Mouse (Mus musculus) limb, embryonic 15.5 days (tissue): Measurements from ENCODE around the gene Med24. TPM values are rescaled to one million over a fixed set of nuclear protein-coding genes. Genes with fewer than 3 reads are reported as not detected.

Experiments
- ATAC-seq: fragments of 200-750 bp; cut with Nextera tagmentation; 2 replicates; pipeline ENCODE4 v1.8.0; 2017; ENCODE audit warnings: low read depth, moderate TSS enrichment; ENCODE audit not compliant: insufficient number of reproducible peaks, low FRiP score, low TSS enrichment
- H3K27ac ChIP-seq: fragments of 300-500 bp; sonication (generic); 2 replicates; pipeline ENCODE4 v1.5.1; 2015; ENCODE audit warnings: moderate library complexity, mild to moderate bottlenecking, inconsistent platforms
- H3K27me3 ChIP-seq: fragments of 300-500 bp; sonication (generic); 2 replicates; pipeline ENCODE4 v1.6.1; 2015; ENCODE audit warnings: inconsistent platforms
- H3K36me3 ChIP-seq: fragments of 300-500 bp; sonication (generic); 2 replicates; pipeline ENCODE4 v1.6.1; 2015; ENCODE audit warnings: inconsistent platforms
- H3K4me1 ChIP-seq: fragments of 300-500 bp; sonication (generic); 2 replicates; pipeline ENCODE4 v1.6.1; 2015; ENCODE audit warnings: inconsistent platforms
- H3K4me2 ChIP-seq: fragments of 300-500 bp; sonication (generic); 2 replicates; pipeline ENCODE4 v1.6.1; 2015; ENCODE audit warnings: mild to moderate bottlenecking, inconsistent platforms
- H3K4me3 ChIP-seq: fragments of 300-500 bp; sonication (generic); 2 replicates; pipeline ENCODE4 v1.5.1; 2015; ENCODE audit warnings: mild to moderate bottlenecking, inconsistent platforms
- H3K9ac ChIP-seq: fragments of 300-500 bp; sonication (generic); 2 replicates; pipeline ENCODE4 v1.6.1; 2015; ENCODE audit warnings: inconsistent platforms
- H3K9me3 ChIP-seq: fragments of 300-500 bp; sonication (generic); 2 replicates; pipeline ENCODE4 v1.6.1; 2016; ENCODE audit warnings: inconsistent platforms
- WGBS: fragments of 180-500 bp; shearing (Covaris S2); methylation state at CpG from one replicate; pipeline ENCODE4 v1.1.7; 2015; 5-methylcytosine and 5-hydroxymethylcytosine counted together
- polyA plus RNA-seq: library from polyadenylated mRNA; unstranded; fragments of >200 nt; fragmentation: Nextera tagmentation; extraction: Ambion mirVana; gene quantifications from 2 replicates; pipeline ENCODE4 v1.2.1, GENCODE M21; 2015

Gene Med24
- polyA plus RNA-seq, 1 experiment from 2014 or later: 47.6 TPM

DNA sequence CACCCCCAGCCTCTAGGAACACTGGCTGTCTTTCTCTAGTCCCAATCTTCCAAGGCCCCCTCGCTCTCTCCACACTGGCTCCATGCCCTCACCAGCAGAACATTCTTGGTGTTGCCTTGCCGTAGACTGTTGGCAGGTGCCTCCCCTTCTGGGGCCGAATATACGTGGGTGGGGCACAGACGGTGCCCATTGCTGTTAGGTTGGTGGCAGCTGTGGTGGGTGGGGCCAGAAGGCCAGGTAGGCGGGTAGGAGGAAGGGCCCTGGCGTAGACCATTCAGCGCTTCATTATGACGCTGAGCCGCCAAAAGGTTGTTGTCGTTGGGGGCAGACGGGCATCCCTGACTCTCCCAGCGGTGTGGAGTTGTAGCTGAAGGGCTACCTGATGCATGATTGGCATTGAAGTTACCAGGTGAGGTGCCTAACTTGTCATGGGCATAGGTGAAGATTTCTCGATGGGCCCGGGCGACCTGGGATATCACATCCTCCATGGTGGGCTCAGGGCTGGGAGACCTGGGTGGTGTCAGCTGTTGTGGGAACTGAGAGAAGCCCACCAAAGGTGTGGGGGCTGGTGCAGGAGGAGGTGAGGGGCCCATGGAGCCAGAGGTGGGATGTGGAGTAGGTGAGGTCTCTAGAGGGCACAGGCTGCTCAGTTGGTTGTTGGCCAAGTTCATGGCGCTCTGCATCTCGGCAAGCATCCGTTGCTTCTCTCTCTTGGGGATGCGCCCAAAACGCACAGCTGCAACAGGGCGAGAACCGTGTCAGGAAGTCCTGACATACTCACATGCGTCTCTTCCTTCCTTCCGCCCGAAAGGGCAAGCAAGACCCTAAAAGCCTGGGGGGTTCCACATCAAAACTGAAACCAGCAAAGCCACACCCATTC, 41.1 kb upstream of the Med24 start:
- Histone ChIP-seq H3K27me3 (no peaks in the 10 kb centered on the region), H3K4me2 (no peak overlapping the region), H3K4me3 (no peak overlapping the region), H3K9ac (no peak overlapping the region), H3K9me3 (no peaks in the 10 kb centered on the region), H3K36me3 (peaks cover 35% of the 10 kb centered on the region), H3K27ac (no peak overlapping the region), H3K4me1 (peaks cover 71% of the 10 kb centered on the region)
- ATAC-seq: no peak
- 91% methylated on average over 26 of the region's 26 CpGs for WGBS

DNA sequence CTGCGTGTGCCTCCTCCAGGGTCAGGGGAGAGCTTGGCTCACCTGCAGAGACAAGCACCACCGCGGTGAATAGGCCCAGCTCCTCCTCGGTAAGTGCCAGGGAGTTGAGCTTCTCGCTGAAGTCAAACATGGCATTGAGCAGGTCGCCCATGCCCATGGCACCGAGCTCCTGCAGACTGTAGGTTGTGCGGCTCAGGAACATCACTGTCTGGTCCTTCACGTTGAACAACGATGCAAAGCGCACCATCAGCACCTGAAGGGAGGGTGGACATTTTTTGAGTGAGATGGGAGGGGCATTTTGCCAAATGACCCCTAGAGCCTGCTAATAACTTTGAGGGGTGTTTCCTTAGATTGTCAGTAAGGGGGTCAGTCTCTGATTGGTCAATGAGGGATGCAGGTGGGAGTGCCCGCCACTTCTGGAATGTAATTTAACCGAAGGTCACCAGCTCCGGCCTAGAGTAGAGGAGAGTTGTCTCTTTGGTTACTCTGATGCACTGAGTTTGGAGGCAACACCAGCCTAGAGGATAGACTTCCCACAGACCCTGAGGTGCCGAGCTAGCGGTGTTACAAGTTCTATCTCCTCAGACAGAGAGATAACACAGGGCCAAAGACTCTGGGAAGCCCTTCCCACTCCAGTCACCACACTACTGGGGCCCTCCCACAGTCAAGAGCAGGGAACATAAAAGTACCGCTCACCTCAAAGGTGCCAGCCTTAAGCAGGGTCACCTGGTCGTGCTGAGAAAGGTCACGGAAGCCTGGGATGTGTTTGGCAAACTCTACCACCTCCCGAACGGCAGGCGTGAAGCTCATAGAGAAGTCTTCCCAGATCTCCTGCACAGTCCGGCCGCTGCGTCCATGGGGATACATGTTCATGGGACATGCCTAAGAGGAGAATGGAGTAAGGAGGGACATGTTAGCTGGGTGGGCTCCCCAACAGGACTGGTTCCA, 40.0 kb upstream of the Med24 start:
- Histone ChIP-seq H3K9me3 (no peaks in the 10 kb centered on the region), H3K4me2 (0 out of 2 replicates have a peak overlapping the region, but pooled peaks have one; percentile 27), H3K36me3 (peaks cover 44% of the 10 kb centered on the region), H3K4me3 (no peak overlapping the region), H3K4me1 (peaks cover 64% of the 10 kb centered on the region), H3K27me3 (no peaks in the 10 kb centered on the region), H3K27ac (peak overlapping the region; percentile 70; the same call in 1 of the 2 replicates), H3K9ac (no peak overlapping the region)
- no peak for ATAC-seq
- WGBS: 88% methylated on average over 25 of the region's 25 CpGs

DNA sequence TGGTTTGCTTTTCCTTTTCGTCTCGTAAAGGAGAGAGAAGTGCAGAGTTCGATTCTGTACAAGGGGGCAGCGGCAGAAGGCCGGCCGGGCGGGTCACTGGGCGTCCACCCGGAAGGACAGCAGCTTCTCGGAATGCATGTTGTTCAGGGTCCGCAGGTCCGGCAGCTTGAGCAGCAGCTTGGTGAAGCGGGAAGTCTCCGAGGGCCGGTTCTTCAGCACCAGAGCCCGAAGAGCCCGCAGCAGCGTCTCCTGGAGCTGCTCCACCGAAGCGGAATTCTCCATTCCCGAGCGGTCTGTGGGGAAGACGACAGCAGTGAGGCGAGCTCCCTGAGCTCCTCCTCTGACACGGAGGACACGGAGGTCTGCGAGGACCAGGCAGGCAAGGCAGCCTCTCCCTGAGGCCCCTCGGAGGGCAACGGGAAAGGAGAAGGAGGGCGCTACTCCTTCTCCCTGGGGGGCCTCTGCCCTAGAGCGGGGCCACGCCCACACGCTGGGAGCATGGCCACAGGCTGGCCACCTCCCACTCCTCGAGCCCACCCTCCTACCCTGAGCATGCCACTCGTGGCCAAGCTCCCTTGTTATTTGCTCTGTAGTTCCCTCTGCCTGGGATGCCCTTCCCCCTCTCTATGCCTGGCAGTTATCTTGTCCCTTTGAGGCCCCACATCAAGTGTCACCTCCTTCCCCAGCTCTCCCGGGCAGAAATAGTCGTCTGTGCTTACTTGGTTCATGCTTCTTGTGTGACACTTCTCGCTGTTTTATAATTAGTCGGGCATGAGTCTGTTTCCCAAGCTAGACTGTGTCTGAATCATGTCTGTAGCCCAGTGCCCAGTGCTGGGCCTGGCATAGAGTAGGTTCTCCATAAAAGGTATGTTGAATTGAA, 39.1 kb upstream of the Med24 start:
- ATAC-seq: no peak
- Histone ChIP-seq H3K4me1 (peaks cover 59% of the 10 kb centered on the region), H3K27ac (peak overlapping the region; percentile 70), H3K9ac (no peak overlapping the region), H3K4me2 (peak overlapping the region; percentile 27), H3K27me3 (no peaks in the 10 kb centered on the region), H3K4me3 (peak overlapping the region; percentile 13; the same call in 1 of the 2 replicates), H3K36me3 (peaks cover 52% of the 10 kb centered on the region), H3K9me3 (no peaks in the 10 kb centered on the region)
- 31% methylated on average over 39 of the region's 39 CpGs for WGBS

DNA sequence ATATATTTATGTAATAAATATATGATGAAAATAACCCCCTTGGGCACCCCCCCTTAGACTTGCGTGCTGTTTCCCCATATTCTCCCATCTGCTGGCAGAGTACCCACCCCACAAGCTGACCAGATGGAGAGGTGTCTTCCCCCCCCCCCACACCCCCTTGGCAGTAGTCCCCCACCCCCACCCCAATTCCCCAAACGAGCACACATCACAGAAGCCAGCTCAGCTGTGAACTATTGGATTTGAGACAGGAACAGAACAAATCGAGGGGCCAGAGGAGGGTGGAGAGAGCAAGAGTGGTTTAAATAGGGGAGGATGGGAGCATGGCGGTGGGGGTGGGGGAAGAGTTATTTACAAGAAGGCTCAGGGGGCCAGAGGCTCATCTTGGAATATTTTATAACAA, 38.5 kb upstream of the Med24 start:
- WGBS: 25% methylated on average over 4 of the region's 4 CpGs
- Histone ChIP-seq H3K9me3 (no peaks in the 10 kb centered on the region), H3K4me3 (0 out of 2 replicates have a peak overlapping the region, but pooled peaks have one; percentile 13), H3K9ac (no peak overlapping the region), H3K27ac (peak overlapping the region; percentile 70; the same call in 1 of the 2 replicates), H3K27me3 (no peaks in the 10 kb centered on the region), H3K4me2 (peak overlapping the region; percentile 27; the same call in 1 of the 2 replicates), H3K36me3 (peaks cover 56% of the 10 kb centered on the region), H3K4me1 (peaks cover 61% of the 10 kb centered on the region)
- ATAC-seq: no peak

- 18% methylated on average over 9 of the region's 9 CpGs for WGBS
- Histone ChIP-seq H3K4me3 (no peak overlapping the region), H3K4me2 (0 out of 2 replicates have a peak overlapping the region, but pooled peaks have one; percentile 7), H3K27me3 (no peaks in the 10 kb centered on the region), H3K27ac (no peak overlapping the region), H3K4me1 (peaks cover 59% of the 10 kb centered on the region), H3K9me3 (no peaks in the 10 kb centered on the region), H3K36me3 (peaks cover 56% of the 10 kb centered on the region), H3K9ac (no peak overlapping the region)
- no peak for ATAC-seq
Observed at GRCm38 (mm10) chr11:98767276-98767675, 38.0 kb upstream of the Med24 start.

DNA sequence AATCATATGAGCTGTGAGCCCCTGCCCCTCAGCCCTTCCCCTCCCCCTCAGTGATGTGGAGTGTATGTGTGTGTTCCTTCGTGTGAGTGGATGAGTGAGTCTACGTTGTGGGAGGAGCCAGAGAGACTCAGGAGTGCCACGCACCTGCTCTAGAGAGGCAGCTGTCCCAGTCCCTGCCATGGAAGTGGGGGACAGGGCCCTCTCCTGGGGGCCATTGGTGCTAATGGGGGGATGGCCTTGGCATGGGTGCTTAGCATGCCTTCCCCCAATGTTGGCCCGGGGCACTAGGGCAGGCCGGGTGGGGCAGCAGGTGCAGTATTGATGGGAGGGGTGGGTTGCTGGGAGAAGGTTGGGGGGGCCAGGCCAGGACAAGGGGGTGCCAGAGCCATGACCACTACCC, 37.6 kb upstream of the Med24 start:
- WGBS: 65% methylated on average over 5 of the region's 5 CpGs
- H3K9ac ChIP-seq: no peak overlapping the region
- peaks cover 60% of the 10 kb centered on the region for H3K36me3 ChIP-seq
- peaks cover 56% of the 10 kb centered on the region for H3K4me1 ChIP-seq
- no peak overlapping the region for H3K4me3 ChIP-seq
- H3K27me3 ChIP-seq: no peaks in the 10 kb centered on the region
- H3K9me3 ChIP-seq: no peaks in the 10 kb centered on the region
- ATAC-seq: no peak
- no peak overlapping the region for H3K27ac ChIP-seq
- no peak overlapping the region for H3K4me2 ChIP-seq

DNA sequence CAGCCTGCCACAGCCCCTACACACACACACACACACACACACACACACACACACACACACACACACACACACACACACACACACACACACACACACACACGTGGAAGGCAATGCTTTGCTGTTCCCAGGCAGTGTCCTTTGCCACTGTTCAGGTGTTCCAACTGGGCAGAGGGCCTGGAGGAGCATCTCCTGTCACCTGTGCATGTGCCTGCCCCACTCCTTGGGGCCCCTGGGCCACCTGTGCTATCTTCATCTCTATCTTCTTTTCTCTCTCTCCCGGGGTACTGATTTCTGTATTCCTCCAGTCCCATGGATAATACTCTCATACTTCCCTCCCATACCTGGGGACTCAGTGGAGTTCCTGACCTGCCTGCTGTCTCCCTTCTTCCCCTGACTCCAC, 37.1 kb upstream of the Med24 start:
- Histone ChIP-seq H3K27ac (no peak overlapping the region), H3K4me3 (no peak overlapping the region), H3K9ac (no peak overlapping the region), H3K9me3 (no peaks in the 10 kb centered on the region), H3K27me3 (no peaks in the 10 kb centered on the region), H3K4me2 (no peak overlapping the region), H3K36me3 (peaks cover 63% of the 10 kb centered on the region), H3K4me1 (peaks cover 53% of the 10 kb centered on the region)
- 53% methylated on average over 2 of the region's 2 CpGs for WGBS
- no peak for ATAC-seq

- H3K4me3 ChIP-seq: no peak overlapping the region
- no peaks in the 10 kb centered on the region; the same call in 1 of the 2 replicates for H3K9me3 ChIP-seq
- no peaks in the 10 kb centered on the region for H3K27me3 ChIP-seq
- peaks cover 67% of the 10 kb centered on the region for H3K36me3 ChIP-seq
- no peak for ATAC-seq
- no peak overlapping the region for H3K9ac ChIP-seq
- peak overlapping the region; percentile 67 for H3K27ac ChIP-seq
- peaks cover 53% of the 10 kb centered on the region for H3K4me1 ChIP-seq
- no peak overlapping the region for H3K4me2 ChIP-seq
- 39% methylated on average over 9 of the region's 9 CpGs for WGBS
Observed at GRCm38 (mm10) chr11:98765421-98766309, 36.4 kb upstream of the Med24 start.

DNA sequence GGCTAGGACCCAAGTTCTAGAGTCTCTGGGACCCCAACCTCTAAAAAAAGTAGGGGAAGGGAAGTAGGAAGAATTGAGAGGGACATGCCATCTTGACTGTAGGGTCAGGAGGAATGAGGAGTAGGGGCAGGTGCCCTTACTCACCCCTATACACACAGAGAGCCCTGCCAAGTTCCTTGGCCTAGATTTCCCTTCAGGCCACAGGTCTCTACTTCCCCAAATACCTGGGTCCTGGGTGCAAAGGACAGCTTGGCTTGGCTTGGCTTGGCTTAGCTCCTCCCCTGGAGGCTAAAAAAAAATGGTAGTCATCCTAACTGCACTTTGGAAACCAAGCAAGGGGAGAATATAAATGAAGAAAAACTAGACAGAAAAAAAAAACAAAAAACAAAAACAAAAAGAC, 35.5 kb upstream of the Med24 start:
- peaks cover 53% of the 10 kb centered on the region for H3K4me1 ChIP-seq
- H3K4me2 ChIP-seq: no peak overlapping the region
- no peak overlapping the region for H3K4me3 ChIP-seq
- peaks cover 67% of the 10 kb centered on the region for H3K36me3 ChIP-seq
- no peak overlapping the region for H3K27ac ChIP-seq
- no peaks in the 10 kb centered on the region for H3K27me3 ChIP-seq
- H3K9me3 ChIP-seq: no peaks in the 10 kb centered on the region; the same call in 1 of the 2 replicates
- no peak for ATAC-seq
- H3K9ac ChIP-seq: no peak overlapping the region

DNA sequence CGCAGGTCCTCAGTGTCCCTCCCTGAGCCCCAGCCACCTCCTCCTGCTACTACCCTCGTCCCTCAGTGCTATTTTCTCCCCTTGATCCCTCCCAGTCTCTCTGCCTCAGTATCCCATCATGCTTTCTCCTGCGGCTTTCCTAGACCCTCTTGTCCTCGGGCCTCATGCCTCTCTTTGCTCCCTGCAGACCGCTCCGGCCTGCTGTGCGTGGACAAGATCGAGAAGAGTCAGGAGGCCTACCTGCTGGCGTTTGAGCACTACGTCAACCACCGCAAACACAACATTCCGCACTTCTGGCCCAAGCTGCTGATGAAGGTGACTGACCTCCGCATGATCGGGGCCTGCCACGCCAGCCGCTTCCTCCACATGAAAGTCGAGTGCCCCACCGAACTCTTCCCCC, 34.9 kb upstream of the Med24 start:
- 87% methylated on average over 18 of the region's 18 CpGs for WGBS
- H3K9me3 ChIP-seq: no peaks in the 10 kb centered on the region; the same call in 1 of the 2 replicates
- peaks cover 64% of the 10 kb centered on the region for H3K36me3 ChIP-seq
- H3K4me1 ChIP-seq: peaks cover 53% of the 10 kb centered on the region
- H3K27ac ChIP-seq: peak overlapping the region; percentile 47; the same call in 1 of the 2 replicates
- ATAC-seq: no peak
- H3K4me3 ChIP-seq: no peak overlapping the region
- H3K9ac ChIP-seq: no peak overlapping the region
- no peaks in the 10 kb centered on the region for H3K27me3 ChIP-seq
- no peak overlapping the region for H3K4me2 ChIP-seq
